Mouse (Mus musculus) liver, embryonic 15.5 days (tissue): Measurements from ENCODE around the gene Gfy. TPM values are rescaled to one million over a fixed set of nuclear protein-coding genes. Genes with fewer than 3 reads are reported as not detected.
"Not testable (repeated sequence)": the region's sequence is repeated elsewhere in the genome, so short reads cannot be mapped to it uniquely, and the experiment has no call there.

Source experiments
- ATAC-seq: fragments of 200-750 bp; cut with Nextera tagmentation; 2 replicates; pipeline ENCODE4 v1.8.0; 2017; ENCODE audit warnings: moderate number of reproducible peaks, mild to moderate bottlenecking, moderate library complexity; ENCODE audit not compliant: insufficient read depth
- H3K27ac ChIP-seq: fragments of 300-500 bp; sonication (generic); replicated peaks from 2 replicates; pipeline ENCODE4 v1.5.1; 2015; ENCODE audit warnings: mild to moderate bottlenecking, inconsistent platforms
- H3K27me3 ChIP-seq: fragments of 300-500 bp; sonication (generic); 2 replicates; pipeline ENCODE4 v1.6.1; 2015; ENCODE audit warnings: mild to moderate bottlenecking, inconsistent platforms
- H3K36me3 ChIP-seq: fragments of 300-500 bp; sonication (generic); replicated peaks from 2 replicates; pipeline ENCODE4 v1.6.1; 2015; ENCODE audit warnings: moderate library complexity, mild to moderate bottlenecking, inconsistent platforms
- H3K4me1 ChIP-seq: fragments of 300-500 bp; sonication (generic); replicated peaks from 2 replicates; pipeline ENCODE4 v1.6.1; 2015; ENCODE audit warnings: inconsistent platforms
- H3K4me2 ChIP-seq: fragments of 300-500 bp; sonication (generic); 2 replicates; pipeline ENCODE4 v1.6.1; 2015; ENCODE audit warnings: moderate library complexity, mild to moderate bottlenecking, inconsistent platforms
- H3K4me3 ChIP-seq: fragments of 300-500 bp; sonication (generic); replicated peaks from 2 replicates; pipeline ENCODE4 v1.5.1; 2015; ENCODE audit warnings: mild to moderate bottlenecking, inconsistent platforms
- H3K9ac ChIP-seq: fragments of 300-500 bp; sonication (generic); 2 replicates; pipeline ENCODE4 v1.6.1; 2015; ENCODE audit warnings: moderate library complexity, mild to moderate bottlenecking, inconsistent platforms
- H3K9me3 ChIP-seq: fragments of 300-500 bp; sonication (generic); replicated peaks from 2 replicates; pipeline ENCODE4 v1.6.1; 2016; ENCODE audit warnings: inconsistent platforms
- WGBS: fragments of 180-500 bp; shearing (Covaris S2); methylation state at CpG from one replicate; pipeline ENCODE4 v1.1.7; 2015; ENCODE audit warnings: mixed read lengths; ENCODE audit not compliant: insufficient replicate concordance; 5-methylcytosine and 5-hydroxymethylcytosine counted together
- polyA plus RNA-seq: library from polyadenylated mRNA; unstranded; fragments of >200 nt; fragmentation: Nextera tagmentation; extraction: Ambion mirVana; gene quantifications from 2 replicates; pipeline ENCODE4 v1.2.1, GENCODE M21; 2015

The Gfy gene
- polyA plus RNA-seq, 1 experiment from 2014 or later = not detected

GRCm38 (mm10) chr7:45178550-45178949 is 819 bp downstream of the Gfy start:
- no peak overlapping the region for H3K27ac ChIP-seq
- no peak overlapping the region for H3K9ac ChIP-seq
- no peak overlapping the region for H3K4me2 ChIP-seq
- 18% methylated on average over 7 of the region's 7 CpGs for whole genome bisulfite sequencing
- peaks cover 19% of the 10 kb centered on the region for H3K4me1 ChIP-seq
- peaks cover 98% of the 10 kb centered on the region for H3K27me3 ChIP-seq
- no peak overlapping the region for H3K4me3 ChIP-seq
- ATAC-seq = no peak
- H3K36me3 ChIP-seq = no peaks in the 10 kb centered on the region
- no peaks in the 10 kb centered on the region for H3K9me3 ChIP-seq

GRCm38 (mm10) chr7:45176356-45176755 is 3.0 kb downstream of the Gfy start:
- H3K4me2 ChIP-seq = no peak overlapping the region
- no peak for ATAC-seq
- peaks cover 97% of the 10 kb centered on the region for H3K27me3 ChIP-seq
- no peaks in the 10 kb centered on the region for H3K9me3 ChIP-seq
- WGBS = 2% methylated on average over 31 of the region's 31 CpGs
- H3K4me3 ChIP-seq = no peak overlapping the region
- no peak overlapping the region for H3K9ac ChIP-seq
- peaks cover 5% of the 10 kb centered on the region for H3K4me1 ChIP-seq
- H3K36me3 ChIP-seq = no peaks in the 10 kb centered on the region
- H3K27ac ChIP-seq = no peak overlapping the region

DNA sequence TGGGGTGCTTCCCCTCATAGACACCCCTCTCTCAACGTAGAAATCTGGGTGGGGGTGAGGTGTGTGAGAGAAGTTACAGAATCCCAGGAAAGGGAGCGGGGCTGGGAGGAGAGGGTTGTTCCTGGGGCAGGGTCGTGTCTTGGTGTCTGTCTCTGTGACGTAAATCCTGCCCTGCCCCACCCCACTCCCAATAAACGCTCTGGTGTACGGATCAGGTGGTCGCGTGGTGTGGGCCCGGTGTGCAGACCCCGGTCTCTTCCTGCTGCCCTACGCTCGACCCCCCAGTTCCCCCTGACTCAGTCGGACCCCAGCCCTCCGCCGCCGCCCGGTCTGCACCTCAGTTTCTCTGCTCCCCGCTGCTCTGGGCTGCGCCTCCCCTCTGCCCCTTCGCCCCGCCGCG is 3.4 kb downstream of the Gfy start:
- Histone ChIP-seq H3K27me3 (peaks cover 96% of the 10 kb centered on the region), H3K27ac (no peak overlapping the region), H3K9ac (no peak overlapping the region), H3K4me3 (no peak overlapping the region), H3K9me3 (no peaks in the 10 kb centered on the region), H3K4me1 (peaks cover 3% of the 10 kb centered on the region; the same call in 1 of the 2 replicates), H3K4me2 (no peak overlapping the region), H3K36me3 (no peaks in the 10 kb centered on the region)
- 4% methylated on average over 23 of the region's 23 CpGs for WGBS
- ATAC-seq = no peak

DNA sequence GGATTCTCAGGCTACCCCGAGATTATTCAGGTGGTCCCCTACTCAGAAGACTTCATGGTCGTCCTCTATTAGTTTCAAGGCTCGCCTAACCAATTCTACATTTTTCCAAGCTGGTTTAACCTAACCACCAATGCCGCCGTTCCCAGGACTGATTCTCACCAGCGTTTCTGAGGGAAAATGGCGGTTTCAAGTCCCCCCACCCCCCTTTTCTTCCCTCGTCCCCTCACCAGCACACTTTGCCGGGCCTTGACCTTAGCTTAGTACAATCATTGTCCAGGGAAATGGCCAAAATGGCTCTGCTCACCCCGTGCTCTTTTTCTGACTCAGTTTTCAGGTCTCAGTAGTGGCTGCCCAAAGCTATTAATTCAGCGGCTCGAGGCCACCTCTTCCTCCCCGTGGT is 4.0 kb downstream of the Gfy start:
- Histone ChIP-seq H3K4me2 (no peak overlapping the region), H3K9me3 (no peaks in the 10 kb centered on the region), H3K36me3 (no peaks in the 10 kb centered on the region), H3K4me1 (peaks cover 3% of the 10 kb centered on the region; the same call in 1 of the 2 replicates), H3K9ac (no peak overlapping the region), H3K27me3 (peaks cover 96% of the 10 kb centered on the region), H3K4me3 (no peak overlapping the region), H3K27ac (no peak overlapping the region)
- WGBS = 1% methylated on average over 13 of the region's 13 CpGs
- ATAC-seq = no peak

- Histone ChIP-seq H3K9ac (no peak overlapping the region), H3K27me3 (peaks cover 96% of the 10 kb centered on the region), H3K36me3 (no peaks in the 10 kb centered on the region), H3K4me1 (peaks cover 3% of the 10 kb centered on the region; the same call in 1 of the 2 replicates), H3K4me3 (no peak overlapping the region), H3K9me3 (peaks cover 7% of the 10 kb centered on the region), H3K27ac (no peak overlapping the region), H3K4me2 (no peak overlapping the region)
- 3% methylated on average over 29 of the region's 29 CpGs for WGBS
- no peak for ATAC-seq
Measured at GRCm38 (mm10) chr7:45174567-45175280, 4.6 kb downstream of the Gfy start.

DNA sequence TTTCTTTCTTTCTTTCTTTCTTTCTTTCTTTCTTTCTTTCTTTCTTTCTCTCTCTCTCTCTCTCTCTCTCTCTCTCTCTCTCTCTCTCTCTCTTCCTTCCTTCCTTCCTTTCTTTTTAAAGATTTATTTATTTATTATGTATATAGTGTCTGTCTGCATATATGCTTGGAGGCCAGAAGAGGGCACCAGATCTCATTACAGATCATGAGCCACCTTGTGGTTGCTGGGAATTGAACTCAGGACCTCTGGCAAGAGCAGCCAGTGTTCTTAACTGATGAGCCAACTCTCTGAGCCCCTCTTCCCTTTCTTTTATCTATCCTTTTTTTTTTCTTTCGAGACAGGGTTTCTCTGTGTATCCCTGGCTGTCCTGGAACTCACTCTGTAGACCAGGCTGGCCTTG is 5.6 kb downstream of the Gfy start:
- H3K4me1 ChIP-seq, H3K4me3 ChIP-seq, H3K27ac ChIP-seq, H3K4me2 ChIP-seq, H3K9ac ChIP-seq, H3K36me3 ChIP-seq, ATAC-seq: not testable (repeated sequence)
- WGBS = 43% methylated on average over 1 of the region's 1 CpGs
- H3K27me3 ChIP-seq = peaks cover 96% of the 10 kb centered on the region
- peaks cover 13% of the 10 kb centered on the region for H3K9me3 ChIP-seq

DNA sequence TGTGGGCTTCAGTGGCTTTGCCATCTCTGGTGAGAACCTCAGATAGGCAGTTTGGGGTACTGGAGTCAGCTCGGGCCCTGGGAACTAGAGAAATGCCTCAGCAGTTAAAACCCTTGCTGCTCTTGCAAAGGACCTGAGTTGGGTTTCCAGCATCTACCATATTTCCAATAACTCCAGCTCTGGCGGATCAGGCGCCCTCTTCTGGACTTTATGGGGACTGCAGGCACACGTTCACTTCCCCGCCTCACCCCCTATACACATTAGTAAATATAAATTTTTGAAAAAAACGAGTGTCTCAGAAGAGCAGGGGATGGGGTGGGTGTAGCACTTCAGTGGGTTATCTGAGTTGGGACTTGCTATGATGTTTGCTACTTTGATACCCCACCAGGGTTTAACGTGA is 6.4 kb downstream of the Gfy start:
- ATAC-seq = no peak
- H3K27me3 ChIP-seq = peaks cover 96% of the 10 kb centered on the region
- peaks cover 13% of the 10 kb centered on the region for H3K9me3 ChIP-seq
- WGBS = 46% methylated on average over 7 of the region's 7 CpGs
- no peaks in the 10 kb centered on the region for H3K36me3 ChIP-seq
- no peak overlapping the region for H3K4me3 ChIP-seq
- H3K4me1 ChIP-seq = peaks cover 3% of the 10 kb centered on the region; the same call in 1 of the 2 replicates
- H3K27ac ChIP-seq = no peak overlapping the region
- H3K4me2 ChIP-seq = no peak overlapping the region
- H3K9ac ChIP-seq = no peak overlapping the region

DNA sequence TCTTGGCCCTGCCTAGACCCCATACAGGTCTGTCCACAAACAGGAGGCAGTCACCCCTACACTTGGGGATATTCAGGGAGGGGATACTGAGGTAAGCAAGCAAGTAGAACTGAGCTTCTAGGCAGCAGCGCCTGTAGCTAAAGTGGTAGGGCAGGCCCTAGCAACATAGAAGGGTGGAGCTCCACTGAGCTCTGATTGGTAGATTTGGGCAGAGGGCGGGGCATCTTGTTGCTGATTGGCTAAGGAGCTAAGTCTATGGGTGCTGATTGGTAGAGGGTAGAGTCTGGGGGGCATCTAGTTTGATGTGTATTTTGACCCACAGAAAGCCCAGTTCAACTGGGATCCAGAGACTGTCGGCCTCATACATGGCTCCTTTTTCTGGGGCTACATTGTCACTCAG is 9.9 kb downstream of the Gfy start:
- no peaks in the 10 kb centered on the region for H3K36me3 ChIP-seq
- no peak overlapping the region for H3K4me2 ChIP-seq
- no peak overlapping the region for H3K4me3 ChIP-seq
- H3K4me1 ChIP-seq = no peaks in the 10 kb centered on the region
- peaks cover 96% of the 10 kb centered on the region for H3K27me3 ChIP-seq
- peaks cover 13% of the 10 kb centered on the region for H3K9me3 ChIP-seq
- H3K27ac ChIP-seq = no peak overlapping the region
- no peak overlapping the region for H3K9ac ChIP-seq
- ATAC-seq = no peak
- 66% methylated on average over 3 of the region's 3 CpGs for WGBS

- Histone ChIP-seq H3K4me1 (peaks cover 6% of the 10 kb centered on the region), H3K9me3 (peaks cover 13% of the 10 kb centered on the region), H3K4me2 (no peak overlapping the region), H3K27ac (no peak overlapping the region), H3K27me3 (peaks cover 97% of the 10 kb centered on the region), H3K4me3 (no peak overlapping the region), H3K9ac (no peak overlapping the region), H3K36me3 (no peaks in the 10 kb centered on the region)
- no peak for ATAC-seq
- 7% methylated on average over 24 of the region's 24 CpGs for WGBS
Measured at GRCm38 (mm10) chr7:45168656-45169055, 10.7 kb downstream of the Gfy start.

DNA sequence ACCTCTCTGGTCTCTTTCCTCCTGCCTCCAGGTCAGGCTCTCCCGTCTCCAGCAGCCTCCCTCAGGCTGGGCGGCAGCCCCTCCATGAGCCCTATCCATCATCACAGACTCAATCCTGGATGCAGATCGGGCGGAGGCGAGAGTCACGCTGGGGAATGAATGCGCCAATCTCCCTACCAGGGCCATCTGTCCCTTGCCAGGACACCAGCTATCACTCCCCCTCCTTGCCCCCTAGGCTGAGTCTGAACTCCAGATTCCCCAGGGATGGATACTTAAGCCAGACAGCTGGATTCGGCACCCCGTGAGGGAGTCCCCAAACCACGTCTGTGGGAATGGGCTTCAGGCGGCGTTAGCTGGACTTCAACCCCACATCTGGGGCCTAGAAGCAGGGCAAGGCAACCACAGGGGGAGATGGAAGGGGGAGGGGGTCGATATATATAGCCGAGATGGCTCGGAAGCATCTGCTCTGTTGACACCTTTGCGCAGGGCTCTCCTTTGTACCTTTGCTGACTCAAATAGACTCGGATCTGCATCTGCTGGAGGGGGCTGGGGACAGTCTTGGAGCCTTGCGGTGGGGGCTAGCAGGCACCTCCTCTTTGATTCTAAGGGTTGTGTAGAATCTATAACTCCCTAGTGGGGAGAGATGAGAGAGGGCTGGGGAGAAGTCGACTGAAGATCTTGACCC is 11.5 kb downstream of the Gfy start:
- WGBS = 4% methylated on average over 19 of the region's 19 CpGs
- Histone ChIP-seq H3K36me3 (no peaks in the 10 kb centered on the region), H3K27me3 (peaks cover 99% of the 10 kb centered on the region), H3K4me1 (peaks cover 8% of the 10 kb centered on the region), H3K9me3 (peaks cover 13% of the 10 kb centered on the region), H3K4me2 (no peak overlapping the region), H3K4me3 (no peak overlapping the region), H3K27ac (no peak overlapping the region), H3K9ac (no peak overlapping the region)
- no peak for ATAC-seq

- no peak for ATAC-seq
- H3K27ac ChIP-seq = no peak overlapping the region
- peaks cover 15% of the 10 kb centered on the region for H3K4me1 ChIP-seq
- H3K4me2 ChIP-seq = no peak overlapping the region
- 16% methylated on average over 10 of the region's 10 CpGs for WGBS
- peaks cover 13% of the 10 kb centered on the region for H3K9me3 ChIP-seq
- no peak overlapping the region for H3K4me3 ChIP-seq
- peaks cover 98% of the 10 kb centered on the region for H3K27me3 ChIP-seq
- H3K36me3 ChIP-seq = no peaks in the 10 kb centered on the region
- H3K9ac ChIP-seq = no peak overlapping the region
Measured at GRCm38 (mm10) chr7:45166950-45167401, 12.4 kb downstream of the Gfy start.
